Mouse (Mus musculus) MEL-GATA-1-ER (cell line): ENCODE results near the gene Esyt1.
"Not testable (repeated sequence)": the region's sequence is repeated elsewhere in the genome, so short reads cannot be mapped to it uniquely, and the experiment has no call there.

Source experiments
- DNase-seq: peaks from one replicate; pipeline ENCODE4 v3.0.0-alpha.2; 2012; ENCODE audit warnings: low read depth; ENCODE audit errors: extremely low read depth

Gene Esyt1

GRCm38 (mm10) chr10:128505371-128505667, 20.4 kb downstream of the Esyt1 start:
- DNase-seq: not testable (repeated sequence)

GRCm38 (mm10) chr10:128504641-128505370, 20.9 kb downstream of the Esyt1 start:
- DNase-seq: no peak

GRCm38 (mm10) chr10:128504012-128504411, 21.7 kb downstream of the Esyt1 start:
- no peak for DNase-seq

- DNase-seq: no peak
These were observed 22.1 kb downstream of the Esyt1 start for GRCm38 (mm10) chr10:128503532-128503931.

- no peak for DNase-seq
These were observed 23.3 kb downstream of the Esyt1 start for GRCm38 (mm10) chr10:128502341-128502740.

- DNase-seq: no peak
These were observed 26.5 kb downstream of the Esyt1 start for GRCm38 (mm10) chr10:128499116-128499671.

GRCm38 (mm10) chr10:128498590-128498989, 27.1 kb downstream of the Esyt1 start, which contains the start of gene Myl6b:
Gene Myl6b, minus strand, starts transcription at chr10:128498685.
- DNase-seq: peak; percentile 96

GRCm38 (mm10) chr10:128497134-128497737, 28.4 kb downstream of the Esyt1 start:
- DNase-seq: no peak

GRCm38 (mm10) chr10:128496509-128497077, 29.1 kb downstream of the Esyt1 start:
- no peak for DNase-seq

GRCm38 (mm10) chr10:128495903-128496302, 29.8 kb downstream of the Esyt1 start:
- peak; percentile 37 for DNase-seq

GRCm38 (mm10) chr10:128495270-128495669, 30.4 kb downstream of the Esyt1 start:
- no peak for DNase-seq

GRCm38 (mm10) chr10:128494667-128495245, 30.9 kb downstream of the Esyt1 start:
- DNase-seq: no peak

GRCm38 (mm10) chr10:128493695-128494666, 31.7 kb downstream of the Esyt1 start, which contains the start of gene Myl6:
Gene Myl6, minus strand, starts transcription at chr10:128494145.
- DNase-seq: peak; percentile 95

- no peak for DNase-seq
These were observed 32.4 kb downstream of the Esyt1 start for GRCm38 (mm10) chr10:128493319-128493694.

GRCm38 (mm10) chr10:128492633-128493311, 32.9 kb downstream of the Esyt1 start:
- DNase-seq: peak; percentile 53

- not testable (repeated sequence) for DNase-seq
These were observed 33.6 kb downstream of the Esyt1 start for GRCm38 (mm10) chr10:128492051-128492450.

- no peak for DNase-seq
These were observed 34.2 kb downstream of the Esyt1 start for GRCm38 (mm10) chr10:128491495-128491894.

GRCm38 (mm10) chr10:128490912-128491311, 34.8 kb downstream of the Esyt1 start:
- DNase-seq: no peak

GRCm38 (mm10) chr10:128490232-128490631, 35.4 kb downstream of the Esyt1 start:
- DNase-seq: no peak

- no peak for DNase-seq
These were observed 35.9 kb downstream of the Esyt1 start for GRCm38 (mm10) chr10:128489785-128490184.
